Mouse (Mus musculus) hindbrain, embryonic 16.5 days (tissue): Measurements from ENCODE around the gene Pde1c. TPM values are rescaled to one million over a fixed set of nuclear protein-coding genes. Genes with fewer than 3 reads are reported as not detected.

Experiments used
- ATAC-seq: fragments of 200-750 bp; cut with Nextera tagmentation; 2 replicates; pipeline ENCODE4 v1.8.0; 2017; ENCODE audit warnings: moderate TSS enrichment, moderate library complexity
- H3K27ac ChIP-seq: fragments of 300-500 bp; sonication (generic); 2 replicates; pipeline ENCODE4 v1.5.1; 2014; ENCODE audit warnings: low read depth, mild to moderate bottlenecking, control low read depth, low read length, moderate library complexity
- H3K27me3 ChIP-seq: fragments of 300-500 bp; sonication (generic); replicated peaks from 2 replicates; pipeline ENCODE4 v1.6.1; 2014; ENCODE audit warnings: low read length; ENCODE audit not compliant: control insufficient read depth, insufficient read depth
- H3K36me3 ChIP-seq: fragments of 300-500 bp; sonication (generic); 2 replicates; pipeline ENCODE4 v1.6.1; 2014; ENCODE audit warnings: mild to moderate bottlenecking, low read length, moderate library complexity, mixed read lengths; ENCODE audit not compliant: control insufficient read depth, insufficient read depth
- H3K4me1 ChIP-seq: fragments of 300-500 bp; sonication (generic); 2 replicates; pipeline ENCODE4 v1.6.1; 2014; ENCODE audit warnings: low read depth, low read length; ENCODE audit not compliant: control insufficient read depth, insufficient read depth
- H3K4me2 ChIP-seq: fragments of 300-500 bp; sonication (generic); 2 replicates; pipeline ENCODE4 v1.6.1; 2014; ENCODE audit warnings: mild to moderate bottlenecking, low read length, control low read depth, moderate library complexity
- H3K4me3 ChIP-seq: fragments of 300-500 bp; sonication (generic); 2 replicates; pipeline ENCODE4 v1.5.1; 2014; ENCODE audit warnings: mild to moderate bottlenecking, low read length, control low read depth, moderate library complexity
- H3K9ac ChIP-seq: fragments of 300-500 bp; sonication (generic); 2 replicates; pipeline ENCODE4 v1.6.1; 2014; ENCODE audit warnings: low read depth, mild to moderate bottlenecking, control low read depth, low read length, moderate library complexity
- H3K9me3 ChIP-seq: fragments of 300-500 bp; sonication (generic); 2 replicates; pipeline ENCODE4 v1.6.1; 2014; ENCODE audit warnings: mild to moderate bottlenecking, low read length, moderate library complexity; ENCODE audit not compliant: control insufficient read depth
- WGBS: fragments of 180-500 bp; shearing (Covaris S2); extraction: QIAGEN DNeasy Blood & Tissue Kit; methylation state at CpG from one replicate; pipeline ENCODE4 v1.1.7; 2014; 5-methylcytosine and 5-hydroxymethylcytosine counted together
- polyA plus RNA-seq: library from polyadenylated mRNA; unstranded; fragments of >200 nt; fragmentation: Nextera tagmentation; extraction: Ambion mirVana; gene quantifications from 2 replicates; pipeline ENCODE4 v1.2.1, GENCODE M21; 2015

The Pde1c gene
- polyA plus RNA-seq, 1 experiment from 2014 or later: 23.2 TPM

- no peak overlapping the region for H3K27ac ChIP-seq
- no peaks in the 10 kb centered on the region for H3K36me3 ChIP-seq
- H3K9me3 ChIP-seq: no peaks in the 10 kb centered on the region
- H3K9ac ChIP-seq: no peak overlapping the region
- 79% methylated on average over 3 of the region's 3 CpGs for WGBS
- no peak overlapping the region for H3K4me3 ChIP-seq
- H3K4me2 ChIP-seq: no peak overlapping the region
- ATAC-seq: no peak
- H3K27me3 ChIP-seq: no peaks in the 10 kb centered on the region
- H3K4me1 ChIP-seq: no peaks in the 10 kb centered on the region
Measured at GRCm38 (mm10) chr6:56130493-56131159, 438.3 kb downstream of the Pde1c start.

- H3K4me3 ChIP-seq: no peak overlapping the region
- 86% methylated on average over 2 of the region's 2 CpGs for WGBS
- no peak overlapping the region for H3K9ac ChIP-seq
- peaks cover 5% of the 10 kb centered on the region for H3K9me3 ChIP-seq
- H3K27me3 ChIP-seq: no peaks in the 10 kb centered on the region
- ATAC-seq: no peak
- H3K27ac ChIP-seq: no peak overlapping the region
- H3K4me1 ChIP-seq: no peaks in the 10 kb centered on the region
- no peak overlapping the region for H3K4me2 ChIP-seq
- peaks cover 7% of the 10 kb centered on the region; the same call in 1 of the 2 replicates for H3K36me3 ChIP-seq
Measured at GRCm38 (mm10) chr6:56099520-56100101, 469.3 kb downstream of the Pde1c start.

GRCm38 (mm10) chr6:56098427-56098826 is 470.5 kb downstream of the Pde1c start:
- H3K27ac ChIP-seq: no peak overlapping the region
- WGBS: 46% methylated on average over 5 of the region's 5 CpGs
- ATAC-seq: peak; percentile 65; the same call in 1 of the 2 replicates
- no peak overlapping the region for H3K4me2 ChIP-seq
- no peak overlapping the region for H3K4me3 ChIP-seq
- no peaks in the 10 kb centered on the region for H3K27me3 ChIP-seq
- H3K4me1 ChIP-seq: no peaks in the 10 kb centered on the region
- peaks cover 7% of the 10 kb centered on the region; the same call in 1 of the 2 replicates for H3K36me3 ChIP-seq
- H3K9ac ChIP-seq: no peak overlapping the region
- peaks cover 5% of the 10 kb centered on the region for H3K9me3 ChIP-seq

GRCm38 (mm10) chr6:56076378-56076805 is 492.5 kb downstream of the Pde1c start:
- H3K9ac ChIP-seq: no peak overlapping the region
- ATAC-seq: peak; percentile 61
- 13% methylated on average over 4 of the region's 4 CpGs for WGBS

GRCm38 (mm10) chr6:56068516-56068915 is 500.4 kb downstream of the Pde1c start:
- no peaks in the 10 kb centered on the region for H3K36me3 ChIP-seq

More at GRCm38 (mm10) chr6:56076378-56076805, 492.5 kb downstream of the Pde1c start:
- Histone ChIP-seq H3K9me3 (no peaks in the 10 kb centered on the region), H3K27ac (no peak overlapping the region), H3K27me3 (no peaks in the 10 kb centered on the region), H3K4me2 (no peak overlapping the region), H3K36me3 (no peaks in the 10 kb centered on the region), H3K4me1 (no peaks in the 10 kb centered on the region), H3K4me3 (no peak overlapping the region)

GRCm38 (mm10) chr6:56066632-56067282 is 502.1 kb downstream of the Pde1c start:
- ATAC-seq: peak; percentile 90
- WGBS: 40% methylated on average over 5 of the region's 5 CpGs
- Histone ChIP-seq H3K9me3 (no peaks in the 10 kb centered on the region), H3K4me3 (no peak overlapping the region), H3K27me3 (no peaks in the 10 kb centered on the region; the same call in 1 of the 2 replicates), H3K9ac (no peak overlapping the region; the same call in 1 of the 2 replicates), H3K27ac (no peak overlapping the region), H3K4me1 (no peaks in the 10 kb centered on the region), H3K36me3 (no peaks in the 10 kb centered on the region), H3K4me2 (no peak overlapping the region)

More at GRCm38 (mm10) chr6:56068516-56068915, 500.4 kb downstream of the Pde1c start:
- no peak for ATAC-seq
- no peaks in the 10 kb centered on the region for H3K4me1 ChIP-seq
- H3K9ac ChIP-seq: no peak overlapping the region
- no peak overlapping the region for H3K4me3 ChIP-seq
- no peaks in the 10 kb centered on the region for H3K9me3 ChIP-seq
- H3K27ac ChIP-seq: no peak overlapping the region
- no peaks in the 10 kb centered on the region; the same call in 1 of the 2 replicates for H3K27me3 ChIP-seq
- H3K4me2 ChIP-seq: no peak overlapping the region

GRCm38 (mm10) chr6:56063736-56064135 is 505.2 kb downstream of the Pde1c start:
- Histone ChIP-seq H3K9ac (no peak overlapping the region), H3K27me3 (no peaks in the 10 kb centered on the region; the same call in 1 of the 2 replicates), H3K27ac (no peak overlapping the region), H3K9me3 (no peaks in the 10 kb centered on the region), H3K36me3 (no peaks in the 10 kb centered on the region), H3K4me2 (no peak overlapping the region), H3K4me3 (no peak overlapping the region), H3K4me1 (no peaks in the 10 kb centered on the region)
- ATAC-seq: no peak; the same call in 1 of the 2 replicates

- Histone ChIP-seq H3K4me1 (no peaks in the 10 kb centered on the region), H3K27ac (no peak overlapping the region), H3K27me3 (no peaks in the 10 kb centered on the region), H3K36me3 (no peaks in the 10 kb centered on the region), H3K9ac (no peak overlapping the region), H3K9me3 (no peaks in the 10 kb centered on the region), H3K4me3 (no peak overlapping the region), H3K4me2 (no peak overlapping the region)
- WGBS: 33% methylated on average over 4 of the region's 4 CpGs
- peak; percentile 86 for ATAC-seq
Measured at GRCm38 (mm10) chr6:56049104-56049503, 519.8 kb downstream of the Pde1c start.

- WGBS: 86% methylated on average over 3 of the region's 3 CpGs
Measured at GRCm38 (mm10) chr6:56048580-56048979, 520.3 kb downstream of the Pde1c start.

More at GRCm38 (mm10) chr6:56048580-56048979, 520.3 kb downstream of the Pde1c start:
- no peaks in the 10 kb centered on the region for H3K9me3 ChIP-seq
- H3K36me3 ChIP-seq: no peaks in the 10 kb centered on the region
- no peak overlapping the region for H3K9ac ChIP-seq
- H3K4me3 ChIP-seq: no peak overlapping the region
- no peak overlapping the region for H3K4me2 ChIP-seq
- no peak overlapping the region for H3K27ac ChIP-seq
- ATAC-seq: no peak
- no peaks in the 10 kb centered on the region for H3K27me3 ChIP-seq
- H3K4me1 ChIP-seq: no peaks in the 10 kb centered on the region
